Mouse (Mus musculus) CH12.LX (cell line): ENCODE measurements around the gene Thrap3. TPM values are rescaled to one million over a fixed set of nuclear protein-coding genes. Genes with fewer than 3 reads are reported as not detected.

ENCODE experiments used
- DNase-seq: peaks from one replicate; pipeline ENCODE4 v3.0.0-alpha.2; 2013; ENCODE audit errors: extremely low read depth
- H3K27ac ChIP-seq: 2 replicates; pipeline ENCODE4 v1.5.1; 2012; ENCODE audit warnings: low read depth, mild to moderate bottlenecking, control low read depth, moderate library complexity; ENCODE audit not compliant: insufficient read depth
- H3K27me3 ChIP-seq: replicated peaks from 2 replicates; pipeline ENCODE3; 2012; ENCODE audit warnings: inconsistent platforms
- H3K36me3 ChIP-seq, 2 experiments: replicated peaks in 1 of 2; 2 replicates each; pipeline versions ENCODE3 to v1.6.1; 2012; ENCODE audit warnings: inconsistent platforms in 1 of 2, low read length in 1 of 2, mild to moderate bottlenecking in 1 of 2, mixed read lengths in 1 of 2, moderate library complexity in 1 of 2; ENCODE audit not compliant: control insufficient read depth in 1 of 2, insufficient read depth in 1 of 2
- H3K4me1 ChIP-seq, 2 experiments: 2 replicates each; pipeline ENCODE4 v1.6.1; 2012; ENCODE audit warnings: inconsistent platforms in 1 of 2, moderate library complexity in 1 of 2; ENCODE audit not compliant: insufficient read depth in 2 of 2, control insufficient read depth in 1 of 2
- H3K4me2 ChIP-seq: 2 replicates; pipeline ENCODE4 v1.6.1; 2012; ENCODE audit warnings: low read depth, mild to moderate bottlenecking, control low read depth; ENCODE audit not compliant: poor library complexity, insufficient read depth, severe bottlenecking
- H3K4me3 ChIP-seq, 3 experiments: fragments of 150-350 bp in 1 of 3; sonication (generic) in 1 of 3; replicated peaks in 1 of 3; 2 replicates each; pipeline versions ENCODE3 to v1.5.1; 2011 to 2012; ENCODE audit warnings: low read depth in 2 of 3, low read length in 2 of 3, mild to moderate bottlenecking in 2 of 3, moderate library complexity in 2 of 3, control low read depth in 1 of 3, improper control_type of control experiment in 1 of 3, inconsistent platforms in 1 of 3, mixed read lengths in 1 of 3; ENCODE audit not compliant: poor library complexity in 1 of 3
- H3K79me2 ChIP-seq: replicated peaks from 2 replicates; pipeline ENCODE4 v1.6.1; 2012; ENCODE audit warnings: mild to moderate bottlenecking, moderate library complexity; ENCODE audit not compliant: control insufficient read depth, poor library complexity, insufficient read depth, severe bottlenecking; ENCODE audit errors: extremely low read depth
- H3K9ac ChIP-seq: 2 replicates; pipeline ENCODE4 v1.6.1; 2012; ENCODE audit warnings: low read depth, mild to moderate bottlenecking, control low read depth, moderate library complexity; ENCODE audit not compliant: insufficient read depth
- H3K9me3 ChIP-seq: replicated peaks from 2 replicates; pipeline ENCODE3; 2012; ENCODE audit warnings: low read length, inconsistent platforms, mixed read lengths
- CHD1 ChIP-seq: IDR thresholded peaks from 2 replicates; pipeline ENCODE4 v1.6.1; 2012; ENCODE audit warnings: low read depth, low read length, improper control_type of control experiment, inconsistent platforms
- CHD2 ChIP-seq: IDR thresholded peaks from 2 replicates; pipeline ENCODE4 v1.6.1; 2011; ENCODE audit warnings: low read length, improper control_type of control experiment
- CTCF ChIP-seq, 2 experiments: IDR thresholded peaks in 1 of 2; conservative IDR thresholded peaks in 1 of 2; 2 replicates each; pipeline ENCODE4 v1.5.1; 2011 to 2012; ENCODE audit warnings: low read depth in 2 of 2, low read length in 2 of 2, improper control_type of control experiment in 1 of 2, inconsistent platforms in 1 of 2, mild to moderate bottlenecking in 1 of 2, moderate library complexity in 1 of 2
- E2F4 ChIP-seq: IDR thresholded peaks from 2 replicates; pipeline ENCODE4 v1.6.1; 2011; ENCODE audit warnings: low read depth, low read length, improper control_type of control experiment; ENCODE audit not compliant: insufficient replicate concordance
- EP300 ChIP-seq: IDR thresholded peaks from 2 replicates; pipeline ENCODE4 v1.6.1; 2011; ENCODE audit warnings: low read length, improper control_type of control experiment
- ETS1 ChIP-seq: conservative IDR thresholded peaks from 2 replicates; pipeline ENCODE4 v1.6.1; 2012; ENCODE audit warnings: low read depth, mild to moderate bottlenecking, inconsistent platforms, low read length, improper control_type of control experiment, moderate library complexity
- JUN ChIP-seq: IDR thresholded peaks from 2 replicates; pipeline ENCODE4 v1.6.1; 2011; ENCODE audit warnings: low read depth, mild to moderate bottlenecking, low read length, improper control_type of control experiment, moderate library complexity; ENCODE audit not compliant: insufficient read depth
- KAT2A ChIP-seq: IDR thresholded peaks from 2 replicates; pipeline ENCODE4 v1.6.1; 2012; ENCODE audit warnings: low read length, improper control_type of control experiment, inconsistent platforms; ENCODE audit not compliant: insufficient replicate concordance
- MAFK ChIP-seq: IDR thresholded peaks from 2 replicates; pipeline ENCODE4 v1.6.1; 2011; ENCODE audit warnings: low read length, improper control_type of control experiment; ENCODE audit not compliant: insufficient replicate concordance
- MAX ChIP-seq: IDR thresholded peaks from 2 replicates; pipeline ENCODE4 v1.6.1; 2011; ENCODE audit warnings: low read length, improper control_type of control experiment
- MYC ChIP-seq: IDR thresholded peaks from 2 replicates; pipeline ENCODE4 v1.6.1; 2011; ENCODE audit warnings: low read depth, mild to moderate bottlenecking, improper control_type of control experiment, low read length
- POLR2A ChIP-seq: IDR thresholded peaks from 2 replicates; pipeline ENCODE4 v1.6.1; 2011; ENCODE audit warnings: low read depth, mild to moderate bottlenecking, improper control_type of control experiment, low read length
- POLR2AphosphoS2 ChIP-seq: IDR thresholded peaks from 2 replicates; pipeline ENCODE4 v1.6.1; 2011; ENCODE audit warnings: low read depth, low read length, improper control_type of control experiment
- RCOR1 ChIP-seq: conservative IDR thresholded peaks from 2 replicates; pipeline ENCODE4 v1.6.1; 2012; ENCODE audit warnings: low read depth, mild to moderate bottlenecking, inconsistent platforms, low read length, improper control_type of control experiment
- SIN3A ChIP-seq: IDR thresholded peaks from 2 replicates; pipeline ENCODE4 v1.6.1; 2012; ENCODE audit warnings: low read length, improper control_type of control experiment, inconsistent platforms
- ZKSCAN1 ChIP-seq: IDR thresholded peaks from 2 replicates; pipeline ENCODE4 v1.6.1; 2012; ENCODE audit warnings: low read depth, inconsistent platforms, low read length, improper control_type of control experiment, borderline replicate concordance
- ZNF384 ChIP-seq: IDR thresholded peaks from 2 replicates; pipeline ENCODE4 v1.6.1; 2012; ENCODE audit warnings: low read depth, low read length, improper control_type of control experiment, inconsistent platforms
- dilution Hi-C: fragments of 300-500 bp; cut with MboI; formaldehyde crosslinking; loops from 2 replicates; pipeline ENCODE4 v1.14.3; 2020; ENCODE audit warnings: low sequenced_read_pairs; ENCODE audit not compliant: extremely low pct_unique_long_range_greater_than_20kb, extremely low pct_ligation_motif_present
- in situ Hi-C: fragments of 300-500 bp; cut with MboI; formaldehyde crosslinking; loops from 3 replicates; pipeline ENCODE4 v1.14.3; 2019; ENCODE audit warnings: low sequenced_read_pairs, low pct_ligation_motif_present, low pct_unique_long_range_greater_than_20kb, mixed read lengths
- polyA plus RNA-seq: library from polyadenylated mRNA; unstranded; fragments of >175 nt; gene quantifications from 2 replicates; pipeline ENCODE4 v1.2.1, GENCODE M21; 2012; ENCODE audit warnings: low read depth; ENCODE audit not compliant: insufficient read length
- total RNA-seq, 2 experiments: library from RNA; depleted of rRNA; stranded (reverse); fragments of 300-350 nt in 1 of 2; fragments of >200 nt in 1 of 2; gene quantifications; 2 replicates each; pipeline ENCODE4 v1.2.3; 2012 to 2014

The Thrap3 gene
- total and polyA plus RNA-seq, 3 experiments, result 140 to 327 (median 183) TPM

DNA sequence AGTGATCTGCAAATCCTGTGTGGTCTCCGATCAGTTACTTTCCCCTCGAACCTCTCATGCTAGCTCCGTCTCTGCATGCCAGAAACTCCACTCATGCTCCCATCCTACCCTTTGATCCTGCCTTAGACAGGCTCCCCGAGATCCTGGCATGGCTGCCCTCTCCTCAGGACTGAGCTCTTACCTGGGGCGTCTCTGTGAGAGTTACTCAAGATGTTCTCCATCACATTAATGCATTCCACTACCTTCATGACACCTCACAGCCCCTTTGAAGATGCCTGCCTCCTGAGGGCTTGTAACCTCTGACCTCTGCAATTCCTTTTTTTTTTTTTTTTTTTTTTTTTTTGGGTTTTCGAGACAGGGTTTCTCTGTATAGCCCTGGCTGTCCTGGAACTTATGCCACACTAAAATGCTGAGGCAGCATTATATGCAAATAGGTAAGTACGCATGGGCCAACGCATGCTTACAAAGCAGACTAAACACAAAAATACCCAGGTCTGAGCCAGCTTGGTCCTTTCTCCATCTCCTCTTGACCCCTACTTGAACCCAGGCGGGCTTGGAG is 55.5 kb downstream of the Thrap3 start:
- Histone ChIP-seq H3K79me2 (no peaks in the 10 kb centered on the region), H3K27ac (no peak overlapping the region), H3K4me1 (peaks cover 11 to 14% of the 10 kb centered on the region in 2 experiments; a peak in 3 of 4 replicates), H3K9ac (no peak overlapping the region), H3K36me3 (peaks cover 0 to 41% of the 10 kb centered on the region in 2 experiments), H3K9me3 (no peaks in the 10 kb centered on the region), H3K4me3 (no peak overlapping the region), H3K27me3 (no peaks in the 10 kb centered on the region), H3K4me2 (no peak overlapping the region)
- DNase-seq, result no peak
- no peak for TF ChIP-seq POLR2A
- TF ChIP-seq MAX, result no peak
- peak; percentile 86 for TF ChIP-seq MAFK
- dilution Hi-C loops (no loop called here), in situ Hi-C loops (no loop called here)

DNA sequence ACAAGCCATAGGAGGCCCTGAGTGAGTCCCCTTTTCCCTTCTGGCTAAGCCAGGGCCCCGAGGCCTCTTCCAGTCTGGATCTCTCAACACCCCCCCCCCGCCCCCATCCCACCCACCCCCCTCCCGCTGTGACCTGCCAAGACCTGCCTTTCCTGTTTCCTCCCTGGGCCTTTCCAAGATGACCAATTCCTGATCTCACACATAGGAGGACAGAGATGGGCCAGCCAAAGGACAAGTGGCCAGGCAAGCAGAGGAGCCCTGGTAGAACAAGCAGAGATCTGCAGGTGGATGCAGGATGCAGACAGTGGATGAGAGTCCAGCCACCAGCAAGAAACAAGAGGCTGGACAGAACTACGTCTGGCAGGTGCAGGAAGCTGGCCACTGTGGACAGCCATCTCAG is 57.2 kb downstream of the Thrap3 start:
- Histone ChIP-seq H3K9ac (no peak overlapping the region), H3K4me2 (no peak overlapping the region), H3K4me3 (no peak overlapping the region), H3K9me3 (no peaks in the 10 kb centered on the region), H3K27ac (no peak overlapping the region), H3K36me3 (peaks cover 7 to 34% of the 10 kb centered on the region in 2 experiments), H3K27me3 (no peaks in the 10 kb centered on the region), H3K79me2 (no peaks in the 10 kb centered on the region), H3K4me1 (peaks cover 11 to 13% of the 10 kb centered on the region in 2 experiments; a peak in 3 of 4 replicates)
- no peak for DNase-seq
- TF ChIP-seq E2F4 (no peak), CHD2 (no peak), POLR2AphosphoS2 (no peak), ZNF384 (no peak), RCOR1 (no peak), JUN (no peak), MYC (no peak), CHD1 (no peak), EP300 (no peak), ETS1 (no peak), SIN3A (no peak), ZKSCAN1 (no peak), KAT2A (no peak), CTCF (conservative IDR thresholded peaks at IDR 0.05 in 1 of 2, IDR thresholded peaks at IDR 0.05 in 1 of 2; ENCODE audit: low read depth in 2 of 2, low read length in 2 of 2) (no peak)
- in situ Hi-C loops (no loop called here), dilution Hi-C loops (no loop called here)
